Mouse (Mus musculus) liver, embryonic 13.5 days (tissue): ENCODE measurements around the gene Fzd7. TPM values are rescaled to one million over a fixed set of nuclear protein-coding genes. Genes with fewer than 3 reads are reported as not detected.

ENCODE experiments used
- ATAC-seq: fragments of 200-750 bp; cut with Nextera tagmentation; 2 replicates; pipeline ENCODE4 v1.8.0; 2017; ENCODE audit warnings: low read depth, mild to moderate bottlenecking, moderate number of reproducible peaks, moderate library complexity
- DNase-seq: peaks from one replicate; pipeline ENCODE4 v3.0.0; 2022
- H3K27ac ChIP-seq: fragments of 300-500 bp; sonication (generic); 2 replicates; pipeline ENCODE4 v1.5.1; 2015; ENCODE audit warnings: moderate library complexity, mild to moderate bottlenecking, inconsistent platforms
- H3K27me3 ChIP-seq: fragments of 300-500 bp; sonication (generic); 2 replicates; pipeline ENCODE4 v1.6.1; 2015; ENCODE audit warnings: mild to moderate bottlenecking, inconsistent platforms
- H3K36me3 ChIP-seq: fragments of 300-500 bp; sonication (generic); 2 replicates; pipeline ENCODE4 v1.6.1; 2015; ENCODE audit warnings: mild to moderate bottlenecking, inconsistent platforms
- H3K4me1 ChIP-seq: fragments of 300-500 bp; sonication (generic); replicated peaks from 2 replicates; pipeline ENCODE4 v1.6.1; 2015; ENCODE audit warnings: inconsistent platforms
- H3K4me2 ChIP-seq: fragments of 300-500 bp; sonication (generic); 2 replicates; pipeline ENCODE4 v1.6.1; 2015; ENCODE audit warnings: inconsistent platforms, mild to moderate bottlenecking, moderate library complexity
- H3K4me3 ChIP-seq: fragments of 300-500 bp; sonication (generic); replicated peaks from 2 replicates; pipeline ENCODE4 v1.5.1; 2015; ENCODE audit warnings: mild to moderate bottlenecking, inconsistent platforms
- H3K9ac ChIP-seq: fragments of 300-500 bp; sonication (generic); 2 replicates; pipeline ENCODE4 v1.6.1; 2015; ENCODE audit warnings: mild to moderate bottlenecking, inconsistent platforms
- H3K9me3 ChIP-seq: fragments of 300-500 bp; sonication (generic); replicated peaks from 2 replicates; pipeline ENCODE4 v1.6.1; 2016; ENCODE audit warnings: inconsistent platforms
- WGBS: fragments of 180-500 bp; shearing (Covaris S2); methylation state at CpG from one replicate; pipeline ENCODE4 v1.1.7; 2015; ENCODE audit not compliant: insufficient replicate concordance; 5-methylcytosine and 5-hydroxymethylcytosine counted together
- polyA plus RNA-seq: library from polyadenylated mRNA; unstranded; fragments of >200 nt; fragmentation: Nextera tagmentation; extraction: Ambion mirVana; gene quantifications from 2 replicates; pipeline ENCODE4 v1.2.1, GENCODE M21; 2015

Gene Fzd7
- polyA plus RNA-seq, 1 experiment from 2014 or later = 1.4 TPM

DNA sequence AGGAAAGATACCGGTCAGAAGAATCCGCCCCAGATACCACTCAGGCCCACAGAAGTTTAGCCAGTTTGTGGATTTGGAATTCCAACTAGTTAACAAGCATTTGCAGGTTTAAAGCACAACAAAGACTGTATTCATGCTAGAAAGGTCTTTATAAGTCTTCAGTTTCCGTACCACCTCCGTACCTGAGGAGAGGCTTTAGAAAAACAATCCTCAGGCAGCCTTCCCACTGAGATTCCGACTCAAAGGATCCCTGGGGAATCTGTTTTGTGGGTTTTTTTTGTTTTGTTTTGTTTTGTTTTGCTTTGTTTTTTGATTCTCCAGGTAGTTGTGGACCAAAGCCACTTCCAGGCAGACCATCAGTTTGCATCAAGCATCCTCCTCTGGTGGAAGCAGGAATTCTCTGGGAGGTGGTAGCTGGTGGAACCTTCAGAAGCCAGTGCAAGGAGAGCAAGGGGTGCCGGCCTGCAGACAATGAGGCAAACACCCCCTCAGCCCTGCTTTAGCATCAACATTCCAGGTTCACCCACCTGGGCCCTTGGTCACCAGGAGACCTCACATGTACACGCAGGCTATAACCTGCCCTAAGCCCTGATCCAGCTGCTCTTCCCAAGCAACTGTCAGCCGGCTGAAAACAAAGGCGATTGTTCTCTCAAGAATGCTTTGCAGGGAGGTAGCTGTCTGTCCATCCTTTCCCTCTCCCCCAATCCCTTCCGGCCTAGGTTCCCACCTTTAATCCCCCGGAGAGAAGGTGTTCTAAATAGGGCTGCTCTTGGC lies 33.5 kb upstream of the Fzd7 start:
- ATAC-seq (no peak), DNase-seq (no peak)
- H3K9ac ChIP-seq = no peak overlapping the region
- no peaks in the 10 kb centered on the region for H3K36me3 ChIP-seq
- no peaks in the 10 kb centered on the region for H3K9me3 ChIP-seq
- no peak overlapping the region for H3K4me2 ChIP-seq
- 0 out of 2 replicates have a peak, but pooled peaks cover 4% of the 10 kb centered on the region for H3K4me1 ChIP-seq
- H3K27ac ChIP-seq = no peak overlapping the region
- WGBS = 58% methylated on average over 11 of the region's 11 CpGs
- no peak overlapping the region for H3K4me3 ChIP-seq
- no peaks in the 10 kb centered on the region for H3K27me3 ChIP-seq

GRCm38 (mm10) chr1:59449423-59449822 lies 32.8 kb upstream of the Fzd7 start:
- Histone ChIP-seq H3K9ac (no peak overlapping the region), H3K27ac (no peak overlapping the region), H3K9me3 (no peaks in the 10 kb centered on the region), H3K4me2 (no peak overlapping the region), H3K4me1 (0 out of 2 replicates have a peak, but pooled peaks cover 4% of the 10 kb centered on the region), H3K36me3 (no peaks in the 10 kb centered on the region), H3K4me3 (no peak overlapping the region), H3K27me3 (no peaks in the 10 kb centered on the region)
- DNase-seq (no peak), ATAC-seq (no peak)
- WGBS = 38% methylated on average over 11 of the region's 11 CpGs

DNA sequence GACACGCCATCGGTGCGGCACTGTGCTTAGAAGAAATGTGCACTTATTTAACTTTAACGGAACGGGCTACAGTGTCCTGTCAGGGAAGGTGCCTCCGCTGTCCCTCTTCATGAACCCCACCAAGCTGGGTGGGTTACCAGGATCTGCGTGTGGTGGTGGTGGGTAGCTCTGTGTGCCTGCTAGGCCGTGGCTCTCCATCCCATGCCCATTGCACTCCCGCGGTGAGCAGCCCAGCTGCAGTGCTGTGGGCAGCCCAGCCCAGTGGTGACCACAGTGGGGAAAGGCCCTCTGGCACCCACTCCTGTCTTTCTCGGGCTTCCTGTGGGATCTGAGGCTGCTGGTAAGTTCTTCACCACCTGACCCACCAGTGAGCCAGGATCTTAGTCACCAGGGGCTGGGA lies 31.3 kb upstream of the Fzd7 start:
- WGBS = 80% methylated on average over 11 of the region's 11 CpGs
- H3K4me1 ChIP-seq = 0 out of 2 replicates have a peak, but pooled peaks cover 4% of the 10 kb centered on the region
- H3K27me3 ChIP-seq = no peaks in the 10 kb centered on the region
- H3K9me3 ChIP-seq = no peaks in the 10 kb centered on the region
- ATAC-seq = no peak
- H3K9ac ChIP-seq = no peak overlapping the region
- no peak overlapping the region for H3K27ac ChIP-seq
- H3K36me3 ChIP-seq = no peaks in the 10 kb centered on the region
- H3K4me3 ChIP-seq = no peak overlapping the region
- no peak overlapping the region for H3K4me2 ChIP-seq
- no peak for DNase-seq

GRCm38 (mm10) chr1:59451584-59451983 lies 30.6 kb upstream of the Fzd7 start:
- WGBS = 44% methylated on average over 9 of the region's 9 CpGs
- no peak overlapping the region for H3K9ac ChIP-seq
- DNase-seq (no peak), ATAC-seq (no peak)
- no peak overlapping the region for H3K27ac ChIP-seq
- H3K36me3 ChIP-seq = no peaks in the 10 kb centered on the region
- H3K4me1 ChIP-seq = 0 out of 2 replicates have a peak, but pooled peaks cover 4% of the 10 kb centered on the region
- H3K9me3 ChIP-seq = no peaks in the 10 kb centered on the region
- H3K4me2 ChIP-seq = no peak overlapping the region
- H3K4me3 ChIP-seq = no peak overlapping the region
- no peaks in the 10 kb centered on the region for H3K27me3 ChIP-seq

DNA sequence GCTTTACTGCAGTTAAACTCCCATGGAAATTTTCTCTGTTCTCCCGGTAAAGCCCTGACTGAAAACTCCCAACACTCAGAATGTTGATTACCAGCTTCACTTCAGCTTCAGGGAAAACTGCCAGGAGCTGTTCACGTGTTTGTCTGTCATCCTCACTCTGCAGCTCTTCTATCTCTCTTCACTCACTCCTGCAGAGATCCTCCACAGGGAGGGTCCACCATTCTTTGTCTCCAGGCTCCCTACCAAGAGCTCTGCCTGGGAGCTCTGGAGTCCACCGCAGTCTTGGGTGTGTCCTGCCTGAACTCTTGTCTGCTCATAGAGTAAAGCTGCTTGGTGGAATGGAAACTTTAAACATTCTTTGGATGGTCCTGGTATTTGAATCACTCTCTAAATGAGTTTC lies 25.4 kb upstream of the Fzd7 start:
- 37% methylated on average over 3 of the region's 3 CpGs for WGBS
- H3K27ac ChIP-seq = no peak overlapping the region
- no peaks in the 10 kb centered on the region for H3K4me1 ChIP-seq
- no peaks in the 10 kb centered on the region for H3K27me3 ChIP-seq
- no peak for DNase-seq
- no peaks in the 10 kb centered on the region for H3K36me3 ChIP-seq
- no peaks in the 10 kb centered on the region for H3K9me3 ChIP-seq
- H3K9ac ChIP-seq = no peak overlapping the region
- no peak overlapping the region for H3K4me2 ChIP-seq
- ATAC-seq = no peak
- H3K4me3 ChIP-seq = no peak overlapping the region

DNA sequence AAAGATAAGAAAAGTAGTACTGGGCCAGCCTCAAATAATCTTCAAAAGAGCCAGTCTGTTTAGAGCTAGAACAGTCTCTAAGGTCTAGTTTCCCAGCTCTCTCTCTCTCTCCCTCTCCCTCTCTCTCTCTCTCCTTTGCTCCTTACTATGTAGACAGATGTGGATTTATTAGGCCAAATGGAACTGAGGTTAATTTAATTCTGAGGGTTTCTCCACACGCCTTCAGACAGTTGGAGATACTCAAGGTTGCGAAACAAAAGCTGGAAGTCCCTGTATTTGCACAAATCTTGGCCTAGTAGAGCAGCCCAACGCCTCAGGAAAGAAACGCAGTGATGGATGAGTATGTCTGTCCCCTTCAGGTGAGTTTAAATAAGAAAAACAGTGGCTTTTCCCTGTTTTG lies 24.4 kb upstream of the Fzd7 start:
- WGBS = 64% methylated on average over 4 of the region's 4 CpGs
- no peak overlapping the region for H3K4me3 ChIP-seq
- no peak overlapping the region for H3K27ac ChIP-seq
- no peaks in the 10 kb centered on the region for H3K36me3 ChIP-seq
- H3K27me3 ChIP-seq = no peaks in the 10 kb centered on the region
- no peak overlapping the region for H3K4me2 ChIP-seq
- H3K4me1 ChIP-seq = no peaks in the 10 kb centered on the region
- H3K9ac ChIP-seq = no peak overlapping the region
- H3K9me3 ChIP-seq = no peaks in the 10 kb centered on the region
- ATAC-seq (no peak), DNase-seq (no peak)

GRCm38 (mm10) chr1:59458886-59459285 lies 23.3 kb upstream of the Fzd7 start:
- Histone ChIP-seq H3K4me2 (no peak overlapping the region), H3K4me3 (no peak overlapping the region), H3K9me3 (no peaks in the 10 kb centered on the region), H3K4me1 (no peaks in the 10 kb centered on the region), H3K27ac (no peak overlapping the region), H3K27me3 (no peaks in the 10 kb centered on the region), H3K9ac (no peak overlapping the region), H3K36me3 (no peaks in the 10 kb centered on the region)
- ATAC-seq = no peak
- DNase-seq = no peak
- WGBS = 28% methylated on average over 8 of the region's 8 CpGs

GRCm38 (mm10) chr1:59464696-59465639 lies 17.3 kb upstream of the Fzd7 start:
- WGBS = 57% methylated on average over 17 of the region's 17 CpGs
- DNase-seq = no peak
- H3K9me3 ChIP-seq = no peaks in the 10 kb centered on the region
- H3K36me3 ChIP-seq = no peaks in the 10 kb centered on the region
- no peak overlapping the region for H3K4me2 ChIP-seq
- H3K27me3 ChIP-seq = 0 out of 2 replicates have a peak, but pooled peaks cover 2% of the 10 kb centered on the region
- no peak overlapping the region for H3K4me3 ChIP-seq
- ATAC-seq = no peak
- no peaks in the 10 kb centered on the region; the same call in none of the 2 replicates for H3K4me1 ChIP-seq
- H3K27ac ChIP-seq = no peak overlapping the region
- no peak overlapping the region for H3K9ac ChIP-seq

GRCm38 (mm10) chr1:59465640-59466008 lies 16.6 kb upstream of the Fzd7 start:
- 0 out of 2 replicates have a peak, but pooled peaks cover 2% of the 10 kb centered on the region for H3K27me3 ChIP-seq
- H3K4me1 ChIP-seq = no peaks in the 10 kb centered on the region; the same call in none of the 2 replicates
- WGBS = 74% methylated on average over 9 of the region's 9 CpGs
- no peaks in the 10 kb centered on the region for H3K36me3 ChIP-seq
- H3K9ac ChIP-seq = no peak overlapping the region
- H3K27ac ChIP-seq = no peak overlapping the region
- DNase-seq (no peak), ATAC-seq (no peak)
- H3K4me2 ChIP-seq = no peak overlapping the region
- H3K9me3 ChIP-seq = no peaks in the 10 kb centered on the region
- H3K4me3 ChIP-seq = no peak overlapping the region

GRCm38 (mm10) chr1:59469170-59469569 lies 13.1 kb upstream of the Fzd7 start:
- no peaks in the 10 kb centered on the region for H3K36me3 ChIP-seq
- H3K27ac ChIP-seq = no peak overlapping the region
- H3K9me3 ChIP-seq = no peaks in the 10 kb centered on the region
- ATAC-seq (no peak), DNase-seq (no peak)
- 0 out of 2 replicates have a peak, but pooled peaks cover 2% of the 10 kb centered on the region for H3K27me3 ChIP-seq
- H3K4me2 ChIP-seq = no peak overlapping the region
- H3K4me3 ChIP-seq = no peak overlapping the region
- H3K4me1 ChIP-seq = peaks cover 4% of the 10 kb centered on the region
- 64% methylated on average over 4 of the region's 4 CpGs for WGBS
- H3K9ac ChIP-seq = no peak overlapping the region

DNA sequence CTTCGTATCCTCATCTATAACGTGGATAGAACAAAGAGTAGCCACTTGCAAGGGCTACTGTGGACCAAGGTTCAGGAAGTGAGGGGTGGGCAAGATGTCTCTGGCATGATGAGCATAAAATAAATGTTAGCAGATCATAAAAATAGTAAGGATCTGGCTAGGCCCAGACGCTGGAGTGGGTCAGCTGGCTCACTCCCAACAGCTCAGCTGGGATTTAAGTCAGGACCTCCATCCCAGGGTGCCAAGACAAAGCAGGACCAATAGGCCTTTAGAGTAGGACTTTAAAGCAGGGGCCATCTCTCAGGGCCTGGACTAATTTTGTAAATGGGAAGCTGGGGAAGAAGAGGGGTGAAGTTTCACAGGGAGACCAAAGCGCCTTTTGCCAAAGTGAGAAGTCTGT lies 11.5 kb upstream of the Fzd7 start:
- H3K9ac ChIP-seq = no peak overlapping the region
- DNase-seq = no peak
- 56% methylated on average over 4 of the region's 4 CpGs for WGBS

More for the DNA sequence above, 11.5 kb upstream of the Fzd7 start:
- Histone ChIP-seq H3K27ac (no peak overlapping the region), H3K4me2 (no peak overlapping the region), H3K4me1 (peaks cover 4% of the 10 kb centered on the region; the same call in 1 of the 2 replicates), H3K4me3 (no peak overlapping the region), H3K36me3 (no peaks in the 10 kb centered on the region), H3K27me3 (0 out of 2 replicates have a peak, but pooled peaks cover 2% of the 10 kb centered on the region), H3K9me3 (no peaks in the 10 kb centered on the region)
- no peak for ATAC-seq
